Mouse (Mus musculus) stomach, embryonic 16.5 days (tissue): Measurements from ENCODE around the gene Synj2. TPM values are rescaled to one million over a fixed set of nuclear protein-coding genes. Genes with fewer than 3 reads are reported as not detected.

Source experiments
- ATAC-seq: fragments of 200-750 bp; cut with Nextera tagmentation; 2 replicates; pipeline ENCODE4 v1.8.0; 2017; ENCODE audit warnings: moderate number of reproducible peaks, moderate TSS enrichment; ENCODE audit not compliant: insufficient read depth, low FRiP score
- H3K27ac ChIP-seq: fragments of 300-500 bp; sonication (generic); 2 replicates; pipeline ENCODE4 v1.5.1; 2014; ENCODE audit warnings: low read length
- H3K27me3 ChIP-seq: fragments of 300-500 bp; sonication (generic); 2 replicates; pipeline ENCODE4 v1.6.1; 2014; ENCODE audit warnings: low read length, control low read depth, mixed read lengths; ENCODE audit not compliant: control insufficient read depth, insufficient read depth
- H3K36me3 ChIP-seq: fragments of 300-500 bp; sonication (generic); 2 replicates; pipeline ENCODE4 v1.6.1; 2014; ENCODE audit warnings: low read length; ENCODE audit not compliant: control insufficient read depth, insufficient read depth
- H3K4me1 ChIP-seq: fragments of 300-500 bp; sonication (generic); 2 replicates; pipeline ENCODE4 v1.6.1; 2014; ENCODE audit warnings: low read length, control low read depth, mixed read lengths; ENCODE audit not compliant: control insufficient read depth, insufficient read depth
- H3K4me2 ChIP-seq: fragments of 300-500 bp; sonication (generic); 2 replicates; pipeline ENCODE4 v1.6.1; 2014; ENCODE audit warnings: low read depth, low read length, mixed read lengths
- H3K4me3 ChIP-seq: fragments of 300-500 bp; sonication (generic); replicated peaks from 2 replicates; pipeline ENCODE4 v1.5.1; 2014; ENCODE audit warnings: mild to moderate bottlenecking, low read length
- H3K9ac ChIP-seq: fragments of 300-500 bp; sonication (generic); 2 replicates; pipeline ENCODE4 v1.6.1; 2014; ENCODE audit warnings: low read length
- H3K9me3 ChIP-seq: fragments of 300-500 bp; sonication (generic); replicated peaks from 2 replicates; pipeline ENCODE4 v1.6.1; 2016; ENCODE audit warnings: low read length, control low read depth; ENCODE audit not compliant: control insufficient read depth
- WGBS: fragments of 180-500 bp; shearing (Covaris S2); extraction: QIAGEN DNeasy Blood & Tissue Kit; methylation state at CpG from one replicate; pipeline ENCODE4 v1.1.7; 2014; 5-methylcytosine and 5-hydroxymethylcytosine counted together
- polyA plus RNA-seq: library from polyadenylated mRNA; unstranded; fragments of >200 nt; fragmentation: Nextera tagmentation; extraction: Ambion mirVana; gene quantifications from 2 replicates; pipeline ENCODE4 v1.2.1, GENCODE M21; 2015

Synj2 gene
- 6.4 and 6.7 TPM in 2 replicates for polyA plus RNA-seq

DNA sequence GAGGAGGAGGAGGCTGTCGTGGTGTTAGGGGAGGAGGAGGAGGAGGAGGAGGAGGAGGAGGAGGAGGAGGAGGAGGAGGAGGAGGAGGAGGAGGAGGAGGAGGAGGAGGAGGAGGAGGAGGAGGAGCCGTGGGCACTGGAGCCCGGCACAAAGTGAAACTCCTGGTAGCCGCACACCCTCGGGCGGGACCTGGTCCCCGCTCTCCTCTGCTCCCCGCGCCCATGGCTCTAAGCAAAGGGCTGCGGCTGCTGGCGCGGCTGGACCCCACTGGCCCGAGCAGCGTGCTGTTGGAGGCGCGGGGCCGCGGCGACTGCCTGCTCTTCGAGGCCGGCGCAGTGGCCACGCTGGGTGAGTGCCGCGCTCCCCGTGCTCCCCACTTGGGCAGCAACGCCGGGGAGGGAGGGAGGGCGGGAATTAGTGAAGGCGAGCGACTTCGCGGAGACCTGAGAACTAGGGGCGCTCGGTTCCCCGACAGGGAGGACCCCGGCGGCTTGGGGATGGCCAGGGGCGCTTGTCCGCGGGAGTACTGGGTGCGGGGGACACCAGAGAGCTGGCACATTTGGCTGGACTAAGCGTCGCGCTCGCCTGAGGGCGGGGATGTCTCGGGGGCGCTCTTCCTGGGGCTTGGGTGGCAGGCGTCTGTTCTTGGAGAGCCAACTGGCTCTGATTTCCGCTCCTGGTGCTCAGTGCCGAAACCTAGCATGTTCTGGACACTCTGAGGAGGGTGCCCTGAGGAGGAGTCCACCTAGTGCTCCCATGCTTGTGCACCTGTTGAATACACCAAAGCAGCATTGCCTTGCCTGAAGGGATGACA is at the start of gene Synj2:
TSS of gene Synj2 (plus strand) at position 51 of the 814 bp plus-strand sequence.
- Histone ChIP-seq H3K36me3 (no peaks in the 10 kb centered on the region), H3K4me3 (peak within 1 kb of the TSS; percentile 62), H3K9ac (peak within 1 kb of the TSS; percentile 85), H3K4me1 (peaks cover 14% of the 10 kb centered on the region), H3K4me2 (peak within 1 kb of the TSS; percentile 78), H3K27me3 (no peaks in the 10 kb centered on the region), H3K27ac (peak within 1 kb of the TSS; percentile 70), H3K9me3 (no peaks in the 10 kb centered on the region)
- 1% methylated on average over 51 of the region's 52 CpGs for WGBS
- ATAC-seq = peak; percentile 74

DNA sequence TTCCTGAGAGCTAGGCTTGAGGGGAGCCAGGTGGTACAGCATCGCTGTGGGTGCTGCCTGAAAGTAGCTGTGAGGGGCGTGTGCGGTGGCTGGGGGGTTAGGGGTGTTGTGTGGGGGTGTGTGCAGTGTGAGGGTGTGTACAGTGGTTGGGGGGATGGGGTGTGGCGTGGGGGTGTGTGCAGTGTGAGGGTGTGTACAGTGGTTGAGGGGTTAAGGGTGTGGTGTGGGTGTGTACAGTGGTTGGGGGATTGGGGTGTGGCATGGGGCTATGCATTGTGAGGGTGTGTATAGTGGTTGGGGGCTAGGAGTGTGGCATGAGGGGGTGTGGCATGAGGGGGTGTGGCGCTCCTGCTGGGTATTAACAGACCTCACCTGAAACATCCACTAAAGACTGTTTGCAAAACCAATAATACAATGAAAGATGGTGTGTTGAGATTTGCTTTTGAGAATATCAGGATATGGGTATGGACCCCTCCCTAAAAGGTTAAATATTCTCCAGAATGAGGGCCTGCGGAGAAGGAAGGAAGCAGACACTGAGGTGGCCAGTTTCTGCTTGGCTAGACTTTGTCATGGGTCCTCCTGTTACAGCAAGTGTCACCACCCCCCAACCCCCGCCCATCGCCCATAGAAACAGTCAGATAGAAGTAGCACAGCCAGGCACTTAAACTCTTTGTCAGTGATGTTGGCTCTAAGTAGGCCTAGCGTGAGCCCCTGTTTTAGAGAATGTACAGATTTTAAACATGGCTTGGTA is 49.0 kb upstream of the Synj2 start:
- peaks cover 16% of the 10 kb centered on the region; the same call in 1 of the 2 replicates for H3K4me1 ChIP-seq
- peak; percentile 71 for ATAC-seq
- H3K9me3 ChIP-seq = no peaks in the 10 kb centered on the region
- no peak overlapping the region for H3K9ac ChIP-seq
- H3K4me3 ChIP-seq = no peak overlapping the region
- 0 out of 2 replicates have a peak, but pooled peaks cover 9% of the 10 kb centered on the region for H3K36me3 ChIP-seq
- peak overlapping the region; percentile 95 for H3K27ac ChIP-seq
- 66% methylated on average over 9 of the region's 9 CpGs for WGBS
- no peaks in the 10 kb centered on the region for H3K27me3 ChIP-seq
- no peak overlapping the region for H3K4me2 ChIP-seq

DNA sequence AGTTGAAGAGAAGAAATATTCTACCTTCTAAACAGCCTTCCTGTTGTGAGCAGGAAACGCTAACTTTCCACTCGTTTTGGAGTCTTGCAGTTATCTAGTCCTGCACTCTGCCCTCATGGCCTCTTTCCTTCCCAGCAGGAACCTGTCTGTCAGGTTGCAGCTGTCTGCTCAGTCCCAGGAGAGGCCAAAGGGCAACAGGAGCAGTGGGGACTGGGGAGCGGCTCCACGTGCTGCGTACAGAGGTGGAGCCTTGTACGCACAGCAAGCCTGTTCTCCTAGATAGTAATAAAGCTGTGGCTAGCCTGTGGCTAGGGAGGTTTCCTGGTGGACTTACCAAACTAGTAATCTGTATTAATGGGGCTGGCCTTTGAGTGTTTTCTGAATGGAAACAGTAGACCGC is 48.0 kb upstream of the Synj2 start:
- peaks cover 16% of the 10 kb centered on the region; the same call in 1 of the 2 replicates for H3K4me1 ChIP-seq
- no peaks in the 10 kb centered on the region for H3K27me3 ChIP-seq
- H3K4me3 ChIP-seq = no peak overlapping the region
- H3K36me3 ChIP-seq = 0 out of 2 replicates have a peak, but pooled peaks cover 9% of the 10 kb centered on the region
- H3K9me3 ChIP-seq = no peaks in the 10 kb centered on the region
- peak overlapping the region; percentile 95 for H3K27ac ChIP-seq
- H3K4me2 ChIP-seq = peak overlapping the region; percentile 14; the same call in 1 of the 2 replicates
- ATAC-seq = peak; percentile 90
- H3K9ac ChIP-seq = no peak overlapping the region; the same call in 1 of the 2 replicates
- WGBS = 25% methylated on average over 7 of the region's 7 CpGs

DNA sequence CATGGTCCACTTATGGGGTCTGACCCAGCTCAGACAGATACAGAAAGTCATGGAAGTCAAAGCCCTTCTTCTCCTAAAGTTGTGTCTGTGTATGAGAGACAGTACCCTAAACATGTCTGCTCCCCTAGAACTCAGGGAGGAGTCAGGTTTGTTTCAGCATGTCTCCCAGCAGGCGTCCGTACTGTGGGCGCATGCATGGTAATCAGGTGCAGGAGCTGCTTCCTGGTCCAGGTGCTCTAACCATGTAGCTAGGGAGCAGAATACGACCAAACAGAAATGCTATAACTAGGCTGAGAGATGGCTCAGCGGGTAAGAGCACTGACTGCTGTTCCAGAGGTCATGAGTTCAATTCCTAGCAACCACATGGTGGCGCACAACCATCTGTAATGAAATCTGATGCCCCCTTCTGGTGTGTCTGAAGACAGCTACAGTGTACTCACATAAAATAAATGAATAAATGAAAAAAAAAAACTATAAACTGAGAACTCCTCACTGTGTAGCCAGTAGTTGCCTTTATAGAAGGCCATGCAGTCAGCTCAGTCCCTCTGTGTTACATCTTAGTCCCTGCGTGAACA is 47.4 kb upstream of the Synj2 start:
- Histone ChIP-seq H3K4me3 (no peak overlapping the region), H3K9me3 (no peaks in the 10 kb centered on the region), H3K9ac (peak overlapping the region; percentile 10; the same call in 1 of the 2 replicates), H3K4me2 (no peak overlapping the region), H3K27ac (peak overlapping the region; percentile 95), H3K4me1 (peaks cover 16% of the 10 kb centered on the region; the same call in 1 of the 2 replicates), H3K27me3 (no peaks in the 10 kb centered on the region), H3K36me3 (0 out of 2 replicates have a peak, but pooled peaks cover 9% of the 10 kb centered on the region)
- no peak for ATAC-seq
- WGBS = 63% methylated on average over 7 of the region's 7 CpGs

DNA sequence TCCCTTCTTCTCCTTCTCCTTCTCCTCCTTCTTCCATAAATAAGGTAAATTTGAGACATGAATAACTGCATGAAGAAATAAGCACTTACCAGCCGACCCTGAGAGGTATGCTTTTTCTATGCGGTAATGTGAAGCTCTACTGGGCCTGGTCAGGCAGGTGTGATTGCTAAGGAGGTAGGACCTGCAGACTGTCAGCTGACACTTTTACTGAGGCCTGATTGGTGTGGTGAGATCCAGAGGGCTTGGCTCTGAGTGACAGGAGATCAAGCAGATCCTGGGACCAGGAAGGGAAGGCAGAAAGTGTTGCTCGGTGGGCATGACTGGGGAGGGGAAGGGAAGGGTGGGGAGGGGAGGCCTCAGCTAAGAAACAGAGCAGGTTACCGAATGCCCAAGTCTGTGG is 45.0 kb upstream of the Synj2 start:
- Histone ChIP-seq H3K36me3 (peaks cover 4% of the 10 kb centered on the region; the same call in 1 of the 2 replicates), H3K27ac (peak overlapping the region; percentile 64), H3K9ac (no peak overlapping the region), H3K9me3 (no peaks in the 10 kb centered on the region), H3K4me2 (0 out of 2 replicates have a peak overlapping the region, but pooled peaks have one; percentile 20), H3K27me3 (no peaks in the 10 kb centered on the region), H3K4me3 (no peak overlapping the region), H3K4me1 (peaks cover 12% of the 10 kb centered on the region; the same call in 1 of the 2 replicates)
- WGBS = 39% methylated on average over 4 of the region's 4 CpGs
- ATAC-seq = peak; percentile 76

DNA sequence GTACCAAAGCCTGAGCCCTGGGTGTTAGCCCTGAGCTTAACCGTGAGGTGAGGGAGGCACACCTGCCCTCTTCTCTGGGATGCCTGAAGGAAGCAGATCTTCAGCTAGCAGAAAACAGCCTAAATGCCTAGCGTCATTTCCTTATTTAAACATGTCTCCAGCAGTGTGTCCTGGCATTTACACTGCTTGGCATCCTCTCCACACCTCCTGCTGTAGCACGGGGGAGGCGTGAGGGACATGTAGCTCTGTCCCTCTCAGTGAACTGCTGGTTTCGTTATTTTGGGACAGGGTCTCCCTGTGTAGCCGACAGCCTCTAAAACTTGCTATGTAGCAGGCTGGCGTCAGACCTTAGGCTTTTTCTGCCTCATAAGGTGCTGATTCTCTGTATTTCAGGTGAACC is 44.5 kb upstream of the Synj2 start:
- ATAC-seq = no peak
- H3K4me3 ChIP-seq = no peak overlapping the region
- peaks cover 12% of the 10 kb centered on the region; the same call in 1 of the 2 replicates for H3K4me1 ChIP-seq
- H3K36me3 ChIP-seq = peaks cover 4% of the 10 kb centered on the region; the same call in 1 of the 2 replicates
- WGBS = 81% methylated on average over 7 of the region's 7 CpGs
- no peak overlapping the region for H3K9ac ChIP-seq
- no peak overlapping the region for H3K4me2 ChIP-seq
- H3K27me3 ChIP-seq = no peaks in the 10 kb centered on the region
- H3K27ac ChIP-seq = peak overlapping the region; percentile 17; the same call in 1 of the 2 replicates
- no peaks in the 10 kb centered on the region for H3K9me3 ChIP-seq

DNA sequence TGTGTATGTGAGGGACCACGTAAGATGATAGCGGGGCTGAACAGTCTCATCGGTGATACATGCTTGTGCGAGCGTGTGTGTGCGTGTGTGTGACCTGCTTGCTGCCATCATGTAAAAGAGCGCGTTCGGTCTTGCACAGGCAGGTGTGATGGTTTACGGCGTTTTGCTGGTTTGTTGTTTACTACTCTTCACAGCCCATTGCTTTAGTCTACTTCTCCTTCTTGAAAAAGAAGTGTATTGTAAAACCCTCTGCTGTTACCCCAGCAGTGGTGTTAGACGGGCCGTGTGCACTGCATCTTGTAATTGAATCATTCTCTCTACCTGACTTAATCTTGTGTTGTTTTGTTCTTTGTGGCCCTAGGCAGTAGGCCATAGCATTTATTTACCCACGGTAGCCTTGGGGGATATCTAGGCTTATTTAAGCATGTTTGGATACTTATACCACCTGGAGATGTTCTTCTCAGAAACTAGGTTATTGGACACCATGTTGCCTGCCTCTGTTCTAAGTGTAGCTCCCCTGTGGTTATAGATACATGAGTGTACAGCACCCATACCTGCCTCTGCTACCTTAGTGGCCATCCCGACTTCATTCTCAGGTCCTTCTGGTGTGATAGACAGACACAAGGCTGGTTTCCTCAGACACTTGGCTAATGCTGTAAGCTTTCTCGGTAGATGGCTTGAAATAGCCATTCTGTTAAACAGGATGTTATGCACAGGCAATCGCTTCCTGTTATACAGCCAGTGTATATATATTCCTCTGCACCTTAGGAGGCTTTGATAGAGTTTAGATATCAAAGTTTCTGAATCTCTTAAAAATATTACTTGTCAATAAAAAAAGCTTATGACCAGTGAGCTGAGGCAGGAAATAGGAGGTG is 43.5 kb upstream of the Synj2 start:
- H3K9ac ChIP-seq = no peak overlapping the region
- no peaks in the 10 kb centered on the region for H3K9me3 ChIP-seq
- peaks cover 4% of the 10 kb centered on the region; the same call in 1 of the 2 replicates for H3K36me3 ChIP-seq
- no peak for ATAC-seq
- H3K27me3 ChIP-seq = no peaks in the 10 kb centered on the region
- no peak overlapping the region for H3K4me3 ChIP-seq
- H3K27ac ChIP-seq = no peak overlapping the region
- 89% methylated on average over 17 of the region's 17 CpGs for whole genome bisulfite sequencing
- H3K4me2 ChIP-seq = no peak overlapping the region
- peaks cover 9% of the 10 kb centered on the region; the same call in 1 of the 2 replicates for H3K4me1 ChIP-seq

DNA sequence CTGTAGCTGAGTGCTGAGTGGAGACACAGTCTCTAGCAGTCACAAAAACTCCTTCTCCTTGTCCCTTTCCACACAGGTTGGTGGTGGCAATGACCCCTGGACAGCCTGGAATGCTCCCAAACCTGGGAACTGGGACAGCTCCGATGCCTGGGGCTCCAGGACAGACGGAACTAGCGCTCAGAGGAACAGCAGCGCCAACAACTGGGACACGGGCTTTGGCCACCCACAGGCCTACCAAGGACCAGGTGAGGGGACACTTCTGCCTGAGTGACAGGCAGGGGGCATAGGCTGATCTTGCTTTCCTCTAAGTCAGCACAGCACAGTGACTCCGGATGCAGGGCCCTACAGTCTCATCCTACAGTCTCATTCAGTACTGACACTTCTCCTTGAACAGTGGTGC is 41.8 kb upstream of the Synj2 start:
- no peak overlapping the region for H3K4me3 ChIP-seq
- peaks cover 4% of the 10 kb centered on the region; the same call in 1 of the 2 replicates for H3K36me3 ChIP-seq
- ATAC-seq = no peak
- H3K27ac ChIP-seq = no peak overlapping the region
- peaks cover 4% of the 10 kb centered on the region for H3K4me1 ChIP-seq
- H3K4me2 ChIP-seq = no peak overlapping the region
- no peaks in the 10 kb centered on the region for H3K9me3 ChIP-seq
- no peak overlapping the region for H3K9ac ChIP-seq
- 87% methylated on average over 6 of the region's 6 CpGs for WGBS
- H3K27me3 ChIP-seq = no peaks in the 10 kb centered on the region
